Mouse (Mus musculus) hindbrain, embryonic 14.5 days (tissue): ENCODE results near the gene Scn8a. TPM values are rescaled to one million over a fixed set of nuclear protein-coding genes. Genes with fewer than 3 reads are reported as not detected.
A peak's percentile ranks its signal among the peaks of the same experiment; 100 is the strongest.

ENCODE experiments used
- ATAC-seq: fragments of 200-750 bp; cut with Nextera tagmentation; 2 replicates; pipeline ENCODE4 v1.8.0; 2017; ENCODE audit warnings: moderate number of reproducible peaks, mild to moderate bottlenecking, moderate TSS enrichment, moderate library complexity; ENCODE audit not compliant: low FRiP score
- DNase-seq: peaks from one replicate; pipeline ENCODE4 v3.0.0-alpha.2; 2015; ENCODE audit warnings: low spot score
- H3K27ac ChIP-seq: fragments of 300-500 bp; sonication (generic); 2 replicates; pipeline ENCODE4 v1.5.1; 2014; ENCODE audit warnings: mild to moderate bottlenecking, moderate library complexity
- H3K27me3 ChIP-seq: fragments of 300-500 bp; sonication (generic); 2 replicates; pipeline ENCODE4 v1.6.1; 2014; ENCODE audit warnings: mild to moderate bottlenecking, low read length, mixed read lengths; ENCODE audit not compliant: control insufficient read depth, insufficient read depth
- H3K36me3 ChIP-seq: fragments of 300-500 bp; sonication (generic); replicated peaks from 2 replicates; pipeline ENCODE4 v1.6.1; 2014; ENCODE audit not compliant: control insufficient read depth, insufficient read depth
- H3K4me1 ChIP-seq: fragments of 300-500 bp; sonication (generic); replicated peaks from 2 replicates; pipeline ENCODE4 v1.6.1; 2014; ENCODE audit warnings: antibody characterized with exemption, low read length, mixed read lengths; ENCODE audit not compliant: control insufficient read depth, insufficient read depth
- H3K4me2 ChIP-seq: fragments of 300-500 bp; sonication (generic); replicated peaks from 2 replicates; pipeline ENCODE4 v1.6.1; 2014; ENCODE audit warnings: mild to moderate bottlenecking, moderate library complexity
- H3K4me3 ChIP-seq: fragments of 300-500 bp; sonication (generic); replicated peaks from 2 replicates; pipeline ENCODE4 v1.5.1; 2014; ENCODE audit warnings: mild to moderate bottlenecking, low read length
- H3K9ac ChIP-seq: fragments of 300-500 bp; sonication (generic); 2 replicates; pipeline ENCODE4 v1.6.1; 2014
- H3K9me3 ChIP-seq: fragments of 300-500 bp; sonication (generic); 2 replicates; pipeline ENCODE4 v1.6.1; 2016; ENCODE audit warnings: low read length; ENCODE audit not compliant: control insufficient read depth
- WGBS: fragments of 180-500 bp; shearing (Covaris S2); extraction: QIAGEN DNeasy Blood & Tissue Kit; methylation state at CpG from one replicate; pipeline ENCODE4 v1.1.7; 2014; 5-methylcytosine and 5-hydroxymethylcytosine counted together
- polyA plus RNA-seq: library from polyadenylated mRNA; unstranded; fragments of >200 nt; fragmentation: Nextera tagmentation; extraction: Ambion mirVana; gene quantifications from 2 replicates; pipeline ENCODE4 v1.2.1, GENCODE M21; 2014

Gene Scn8a
- polyA plus RNA-seq, 1 experiment from 2014 or later: 23.2 TPM

GRCm38 (mm10) chr15:101080031-101080520, 210.4 kb downstream of the Scn8a start:
- Histone ChIP-seq H3K27ac (no peak overlapping the region), H3K4me1 (peaks cover 25% of the 10 kb centered on the region), H3K4me2 (no peak overlapping the region), H3K4me3 (no peak overlapping the region), H3K36me3 (no peaks in the 10 kb centered on the region), H3K9ac (no peak overlapping the region), H3K27me3 (no peaks in the 10 kb centered on the region), H3K9me3 (no peaks in the 10 kb centered on the region)
- ATAC-seq (no peak), DNase-seq (no peak)
- WGBS: 74% methylated on average over 9 of the region's 9 CpGs

DNA sequence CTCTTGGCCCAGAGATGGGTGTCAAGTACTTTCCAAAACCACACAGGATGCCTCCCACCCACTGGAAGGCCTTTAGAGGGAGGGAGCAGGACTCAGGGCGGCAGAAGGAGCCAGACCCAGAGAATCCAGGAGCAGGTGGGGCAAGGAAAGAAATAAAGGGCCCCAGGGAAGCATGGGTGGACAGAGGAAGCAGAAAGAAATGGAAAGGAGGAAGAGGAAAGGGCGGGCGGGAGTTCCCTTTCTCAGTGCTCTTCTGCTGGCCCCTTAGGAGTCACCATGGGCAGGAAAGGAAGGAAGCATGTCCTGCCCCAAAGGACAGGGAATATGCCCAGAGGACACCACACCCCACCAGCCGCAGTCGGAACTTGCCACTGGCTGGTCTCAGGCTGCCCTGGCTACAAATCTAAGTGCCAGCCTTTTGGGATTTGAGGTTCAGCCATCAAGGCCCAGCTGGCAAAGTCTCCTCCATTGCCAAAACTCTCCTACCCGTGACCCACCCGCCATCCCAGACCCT, 211.4 kb downstream of the Scn8a start:
- DNase-seq: no peak
- 74% methylated on average over 7 of the region's 7 CpGs for WGBS
- Histone ChIP-seq H3K27ac (no peak overlapping the region), H3K27me3 (no peaks in the 10 kb centered on the region), H3K36me3 (no peaks in the 10 kb centered on the region), H3K4me1 (peaks cover 16% of the 10 kb centered on the region), H3K9me3 (no peaks in the 10 kb centered on the region), H3K4me3 (no peak overlapping the region), H3K9ac (no peak overlapping the region), H3K4me2 (no peak overlapping the region)
- ATAC-seq: no peak

- ATAC-seq (no peak), DNase-seq (no peak)
- Histone ChIP-seq H3K4me2 (no peak overlapping the region), H3K4me1 (peaks cover 8% of the 10 kb centered on the region; the same call in 1 of the 2 replicates), H3K9ac (no peak overlapping the region), H3K4me3 (no peak overlapping the region), H3K9me3 (no peaks in the 10 kb centered on the region), H3K36me3 (no peaks in the 10 kb centered on the region), H3K27me3 (no peaks in the 10 kb centered on the region), H3K27ac (no peak overlapping the region)
- 62% methylated on average over 4 of the region's 4 CpGs for WGBS
Observed at GRCm38 (mm10) chr15:101082236-101082635, 212.6 kb downstream of the Scn8a start.

GRCm38 (mm10) chr15:101084499-101084898, 214.8 kb downstream of the Scn8a start:
- H3K27me3 ChIP-seq: no peaks in the 10 kb centered on the region
- no peak for DNase-seq
- H3K9me3 ChIP-seq: no peaks in the 10 kb centered on the region
- WGBS: 85% methylated on average over 10 of the region's 10 CpGs
- H3K4me1 ChIP-seq: peaks cover 4% of the 10 kb centered on the region; the same call in 1 of the 2 replicates
- no peak overlapping the region for H3K27ac ChIP-seq
- H3K36me3 ChIP-seq: no peaks in the 10 kb centered on the region
- ATAC-seq: no peak
- H3K9ac ChIP-seq: no peak overlapping the region
- H3K4me2 ChIP-seq: no peak overlapping the region
- no peak overlapping the region for H3K4me3 ChIP-seq

DNA sequence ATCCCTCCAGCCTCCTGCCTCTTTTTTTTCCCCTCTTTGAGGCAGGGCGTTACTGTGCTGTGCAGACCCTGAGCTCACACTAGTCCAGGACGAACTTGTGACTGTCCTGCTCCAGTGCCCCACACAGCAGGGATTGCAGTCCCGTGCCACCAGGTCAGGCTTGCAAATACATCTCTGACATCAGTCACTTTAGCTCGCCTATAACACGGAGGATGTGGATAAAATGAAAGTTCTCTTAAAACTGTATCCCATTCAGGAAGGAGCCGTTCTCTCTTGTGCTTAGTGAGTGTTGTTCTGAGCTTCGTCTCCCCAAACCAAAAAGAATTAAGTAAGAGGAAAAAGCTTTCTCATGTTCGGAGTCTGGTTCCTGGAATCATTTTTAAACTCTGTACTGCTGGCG, 216.8 kb downstream of the Scn8a start:
- Histone ChIP-seq H3K9ac (no peak overlapping the region), H3K4me1 (peaks cover 4% of the 10 kb centered on the region; the same call in 1 of the 2 replicates), H3K27ac (no peak overlapping the region), H3K4me3 (no peak overlapping the region), H3K36me3 (no peaks in the 10 kb centered on the region), H3K9me3 (no peaks in the 10 kb centered on the region), H3K27me3 (no peaks in the 10 kb centered on the region), H3K4me2 (no peak overlapping the region)
- ATAC-seq (no peak), DNase-seq (no peak)
- 67% methylated on average over 9 of the region's 9 CpGs for WGBS

DNA sequence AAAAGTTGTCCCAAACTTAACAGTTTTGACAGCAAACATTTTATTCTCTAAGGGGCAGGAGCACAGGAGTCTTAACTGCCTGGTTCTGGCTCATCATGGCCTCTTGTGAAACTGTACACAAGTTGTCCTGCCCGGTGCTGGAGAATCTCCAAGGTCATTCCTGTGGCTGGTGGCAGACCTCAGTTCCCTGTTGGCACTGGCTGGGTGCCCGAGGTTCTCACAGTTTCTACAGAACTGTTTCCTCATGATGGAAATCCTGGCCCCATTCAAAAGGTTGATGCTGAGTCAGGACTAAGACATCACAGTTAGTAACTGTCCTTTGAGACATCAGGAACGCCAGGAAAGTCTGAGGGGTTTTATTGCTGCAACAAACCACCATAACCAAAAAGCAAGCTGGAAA, 217.3 kb downstream of the Scn8a start:
- DNase-seq: no peak
- no peaks in the 10 kb centered on the region for H3K36me3 ChIP-seq
- H3K4me2 ChIP-seq: no peak overlapping the region
- no peak for ATAC-seq
- H3K9me3 ChIP-seq: no peaks in the 10 kb centered on the region
- WGBS: 63% methylated on average over 3 of the region's 3 CpGs
- peaks cover 4% of the 10 kb centered on the region; the same call in 1 of the 2 replicates for H3K4me1 ChIP-seq
- no peak overlapping the region for H3K9ac ChIP-seq
- H3K27me3 ChIP-seq: no peaks in the 10 kb centered on the region
- H3K4me3 ChIP-seq: no peak overlapping the region
- no peak overlapping the region for H3K27ac ChIP-seq

DNA sequence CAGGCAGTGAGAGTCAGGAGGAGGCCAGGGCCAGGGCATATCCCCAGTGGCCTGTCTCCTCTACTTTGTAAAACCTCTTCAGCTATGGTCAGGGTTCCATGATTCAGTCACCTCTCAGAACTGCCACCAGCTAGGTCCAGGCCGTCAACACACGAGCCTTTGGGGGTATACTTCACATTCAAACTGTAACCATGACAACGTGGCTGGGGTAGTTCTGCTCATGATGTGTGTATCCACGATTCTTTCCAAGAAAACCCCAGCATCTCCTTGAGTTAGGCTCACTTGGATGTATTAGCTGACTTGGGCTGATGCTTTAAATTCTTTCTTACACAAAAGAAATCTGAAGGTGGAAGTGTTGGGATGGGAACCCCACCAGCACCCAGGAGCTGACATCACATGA, 218.6 kb downstream of the Scn8a start:
- no peak overlapping the region for H3K4me2 ChIP-seq
- H3K9me3 ChIP-seq: no peaks in the 10 kb centered on the region
- 0 out of 2 replicates have a peak overlapping the region, but pooled peaks have one; percentile 3 for H3K27ac ChIP-seq
- H3K9ac ChIP-seq: no peak overlapping the region
- no peaks in the 10 kb centered on the region for H3K36me3 ChIP-seq
- peaks cover 14% of the 10 kb centered on the region for H3K4me1 ChIP-seq
- H3K27me3 ChIP-seq: no peaks in the 10 kb centered on the region
- ATAC-seq: no peak
- DNase-seq: no peak
- 36% methylated on average over 4 of the region's 4 CpGs for WGBS
- H3K4me3 ChIP-seq: no peak overlapping the region

DNA sequence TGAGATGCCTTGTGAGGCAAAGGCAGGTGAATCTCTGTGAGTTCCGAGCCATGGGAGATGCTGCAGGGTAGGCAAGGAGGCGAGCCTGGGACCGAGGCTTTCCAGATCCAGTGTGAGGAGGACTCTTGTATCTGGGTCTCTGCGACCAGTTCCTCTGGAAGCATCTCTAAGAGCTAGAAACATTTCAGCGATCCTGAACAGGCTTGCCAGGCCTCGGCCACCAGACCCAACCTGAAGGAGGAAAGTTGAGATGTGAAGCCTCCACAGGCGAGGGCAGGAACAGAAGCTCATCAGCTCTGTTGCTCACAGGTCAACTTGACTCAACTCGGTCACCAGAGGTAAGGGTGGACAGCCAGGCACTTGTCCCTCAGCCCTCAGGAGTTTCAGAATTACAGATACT, 221.9 kb downstream of the Scn8a start:
- H3K4me2 ChIP-seq: no peak overlapping the region
- no peaks in the 10 kb centered on the region for H3K36me3 ChIP-seq
- H3K4me1 ChIP-seq: peaks cover 18% of the 10 kb centered on the region
- H3K9me3 ChIP-seq: no peaks in the 10 kb centered on the region
- no peaks in the 10 kb centered on the region for H3K27me3 ChIP-seq
- no peak overlapping the region for H3K27ac ChIP-seq
- ATAC-seq (no peak), DNase-seq (no peak)
- H3K9ac ChIP-seq: no peak overlapping the region
- no peak overlapping the region for H3K4me3 ChIP-seq
- 96% methylated on average over 8 of the region's 8 CpGs for WGBS

DNA sequence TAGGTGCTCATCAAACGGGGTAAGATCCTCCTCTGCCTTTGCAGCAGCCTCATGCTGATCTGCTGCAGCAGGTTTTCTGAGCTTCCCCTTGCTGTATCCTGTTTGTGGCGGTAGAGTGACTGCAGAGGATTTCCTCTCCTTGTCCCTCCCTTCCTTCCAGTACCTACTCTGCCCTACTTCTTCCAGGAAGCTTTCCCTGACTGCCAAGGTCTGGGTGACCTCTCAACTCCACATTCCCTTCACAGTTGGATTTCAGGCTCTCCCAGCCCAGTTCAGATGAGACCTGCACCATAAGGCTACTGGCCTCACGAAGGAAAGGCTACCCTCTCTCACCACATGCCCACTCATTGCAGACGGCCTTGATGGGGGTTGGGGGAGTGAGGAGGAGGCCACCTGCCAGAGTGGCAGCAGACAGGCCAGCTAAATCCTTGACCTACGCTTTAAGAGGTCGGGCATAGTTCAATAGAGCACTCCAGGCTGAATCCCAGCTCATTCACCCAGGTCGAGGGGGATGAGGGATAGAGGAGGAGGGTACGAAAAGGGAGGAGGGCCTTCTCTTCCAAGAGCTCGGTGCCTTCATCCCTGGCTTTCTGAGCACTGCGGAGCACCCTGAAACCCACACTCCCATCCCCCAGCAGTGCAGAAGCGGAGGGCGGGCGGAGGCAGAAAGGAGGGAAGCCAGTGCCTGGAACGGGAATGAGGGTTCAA, 222.6 kb downstream of the Scn8a start:
- Histone ChIP-seq H3K27me3 (no peaks in the 10 kb centered on the region), H3K27ac (peak overlapping the region; percentile 71), H3K4me1 (peaks cover 18% of the 10 kb centered on the region), H3K9ac (no peak overlapping the region), H3K9me3 (no peaks in the 10 kb centered on the region), H3K4me2 (0 out of 2 replicates have a peak overlapping the region, but pooled peaks have one; percentile 8), H3K4me3 (no peak overlapping the region), H3K36me3 (no peaks in the 10 kb centered on the region)
- DNase-seq: no peak
- ATAC-seq: 0 out of 2 replicates have a peak, but pooled peaks have one; percentile 10
- 23% methylated on average over 14 of the region's 14 CpGs for WGBS
